Mouse (Mus musculus) gastrocnemius, postnatal 14 days (tissue): Measurements from ENCODE around the gene Mrpl17. TPM values are rescaled to one million over a fixed set of nuclear protein-coding genes. Genes with fewer than 3 reads are reported as not detected.
"Not testable (repeated sequence)": the region's sequence is repeated elsewhere in the genome, so short reads cannot be mapped to it uniquely, and the experiment has no call there.

ENCODE experiments used
- DNase-seq: peaks from one replicate; pipeline ENCODE4 v3.0.0; 2021; ENCODE audit warnings: mixed read lengths
- intact Hi-C: fragments of 180-260 bp; cut with DNase I; formaldehyde crosslinking; loops from one replicate; pipeline ENCODE4 v1.15.1; 2025; ENCODE audit warnings: low total_unique reads
- long read RNA-seq, 2 experiments: library from polyadenylated mRNA; stranded (forward); transcript quantifications; one replicate each; pipeline ENCODE4 v2.0.0; 2021
- total RNA-seq, 2 experiments: library from RNA; stranded (reverse); gene quantifications; 2 replicates each; pipeline ENCODE4 v1.2.3; 2021

Mrpl17 gene
- total RNA-seq = 100 to 1,000 TPM; 136 to 145 TPM
- long read RNA-seq, experiment 1, full-length matches to known transcripts = 70 of 72 reads
- long read RNA-seq, experiment 1, partial matches to known transcripts = 0 of 72 reads
- long read RNA-seq, experiment 1, other reads (novel, unspliced or antisense) = 2 of 72 reads
- long read RNA-seq, experiment 2, full-length matches to known transcripts = 81 of 84 reads
- long read RNA-seq, experiment 2, partial matches to known transcripts = 1 of 84 reads
- long read RNA-seq, experiment 2, other reads (novel, unspliced or antisense) = 2 of 84 reads

DNA sequence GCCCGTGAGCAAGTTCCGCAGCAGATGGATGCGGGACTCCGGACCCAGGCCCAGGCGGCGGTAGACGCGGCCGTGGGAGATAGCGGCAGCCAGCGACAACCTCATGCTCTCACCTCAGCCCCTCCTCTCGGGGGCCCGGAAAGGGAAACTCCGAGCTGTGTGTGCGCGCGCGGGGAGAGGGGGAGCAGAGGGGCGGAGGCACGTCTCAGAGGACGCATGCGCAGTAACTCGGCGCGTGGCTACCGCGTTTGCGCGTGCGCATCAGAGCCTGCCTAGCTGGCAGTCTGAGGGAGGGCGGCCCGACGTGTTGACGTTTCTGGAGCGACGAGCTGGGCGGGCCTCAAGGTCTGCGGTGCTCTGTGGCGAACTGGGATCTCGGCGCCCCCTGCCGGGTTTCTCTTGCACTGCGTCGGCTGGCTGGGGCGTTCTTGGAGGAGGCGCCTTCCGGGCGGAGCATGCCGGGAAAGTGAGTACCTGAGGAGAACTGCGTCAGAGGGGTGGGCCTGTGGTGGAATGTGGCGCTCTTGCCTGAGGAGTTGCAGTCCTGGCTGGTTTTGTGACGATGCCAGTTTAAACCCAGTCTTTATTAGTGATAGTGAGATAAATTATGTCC lies at the start of gene Mrpl17:
Mrpl17 (minus strand) TSS at position 223 of the 613 bp plus-strand sequence.
- DNase-seq = peak; percentile 99
- intact Hi-C loops = loop anchor here (10.0 kb wide), 3 partner anchors 156 to 1756 kb away; partner anchors contain the start of genes Dnhd1 and Olfr642

DNA sequence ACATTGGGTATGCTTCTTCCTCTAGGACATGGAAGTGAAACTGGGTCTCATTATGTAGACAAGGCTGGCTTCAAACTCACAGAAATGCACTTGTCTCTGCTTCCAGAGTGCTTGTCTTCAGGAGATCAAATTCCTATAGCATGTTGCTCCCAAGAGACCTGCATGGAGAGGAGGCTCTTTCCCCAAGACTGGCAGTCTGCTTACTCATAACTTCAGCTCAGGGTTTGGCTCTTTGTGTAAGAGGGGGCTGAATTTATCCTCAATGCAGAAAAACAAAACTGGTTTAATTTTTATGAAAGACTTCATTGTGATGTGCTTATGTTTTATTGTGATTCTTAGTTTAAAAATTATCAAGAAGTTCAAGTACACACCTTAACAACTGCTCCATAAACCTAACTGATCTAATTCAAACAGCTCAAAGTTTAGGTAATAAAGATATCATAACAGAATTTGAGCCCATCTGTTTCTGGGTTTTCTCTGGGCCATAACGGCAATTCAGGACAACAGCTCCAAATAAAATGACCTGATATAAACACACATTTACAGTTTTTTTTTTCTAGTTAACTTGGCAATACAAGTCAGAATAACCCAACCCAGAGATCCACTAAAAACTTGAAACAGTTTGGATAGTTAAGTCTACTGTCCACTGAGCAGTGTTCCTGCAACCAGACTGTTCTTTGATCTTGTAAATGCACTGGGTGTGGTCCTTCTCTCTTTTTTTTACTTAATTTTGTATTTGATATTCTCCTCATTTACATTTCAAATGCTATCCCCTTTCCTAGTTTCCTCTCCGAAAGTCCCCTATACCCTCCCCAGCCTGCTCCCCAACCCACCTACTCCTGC lies 45.0 kb upstream of the Mrpl17 start:
- DNase-seq, intact Hi-C loops: not testable (repeated sequence)

DNA sequence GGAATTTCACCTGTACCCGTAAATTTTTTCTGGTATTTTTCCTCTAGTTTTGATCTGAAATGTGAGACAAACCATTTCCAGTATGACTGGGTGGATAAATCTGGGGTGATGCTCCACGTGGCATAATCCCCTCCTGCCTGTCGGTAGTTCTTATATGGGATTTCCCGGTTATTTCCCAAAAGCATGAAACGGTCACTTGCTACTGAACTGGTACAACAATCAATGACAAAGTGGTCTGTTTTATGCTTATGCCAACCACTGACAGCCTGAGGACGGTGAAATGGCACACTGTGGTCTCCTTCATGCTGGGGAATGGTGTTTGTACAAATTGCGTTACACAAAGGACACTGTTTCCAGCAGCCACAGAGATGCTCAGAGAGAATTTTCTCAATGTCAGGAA lies 13.4 kb upstream of the Mrpl17 start:
- intact Hi-C loops = no loop called here
- DNase-seq = no peak

DNA sequence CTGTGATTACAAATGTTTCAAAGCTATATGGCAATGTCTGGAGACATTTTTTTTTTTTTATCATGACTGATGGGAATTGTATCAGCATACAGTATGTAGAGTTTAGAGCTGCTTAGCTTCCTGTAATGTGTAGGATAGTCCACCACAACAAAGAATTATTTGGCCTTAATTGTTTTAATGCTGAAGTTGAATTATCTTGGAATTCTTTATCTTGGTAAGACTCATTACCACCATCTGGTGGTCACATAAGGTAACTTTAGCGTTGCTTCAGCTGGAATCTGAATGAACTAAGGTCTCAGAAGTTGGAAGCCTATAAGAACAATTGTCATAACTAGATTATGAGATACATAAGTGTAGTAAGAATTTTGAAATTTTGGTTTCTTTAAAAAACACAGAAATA lies 7.6 kb upstream of the Mrpl17 start:
- no peak for DNase-seq
- intact Hi-C loops = loop anchor here (2.0 to 10.0 kb wide), 4 partner anchors 92 to 1764 kb away; partner anchors contain the start of genes Dnhd1 and Olfr642

DNA sequence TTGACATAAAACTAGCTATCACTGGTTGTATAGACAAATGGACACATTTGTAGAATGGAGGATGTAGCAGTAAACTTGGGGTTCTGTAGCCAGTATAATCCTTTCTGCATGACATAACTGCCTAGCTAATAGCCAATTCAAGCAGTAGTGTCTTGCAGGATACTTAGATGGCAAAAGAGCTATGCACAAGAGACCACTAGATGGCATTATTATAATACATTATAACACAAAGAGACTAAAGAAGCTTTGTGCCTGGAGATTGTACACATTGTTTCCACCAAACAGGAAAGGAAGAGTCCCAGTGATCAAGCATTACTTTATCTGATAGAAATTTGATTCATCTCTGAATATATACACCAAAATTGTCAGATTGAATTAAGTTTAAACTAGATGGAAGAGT lies 5.8 kb upstream of the Mrpl17 start:
- DNase-seq = no peak
- intact Hi-C loops = loop anchor here (10.0 kb wide), 3 partner anchors 162 to 1762 kb away; partner anchors contain the start of genes Dnhd1 and Olfr642

DNA sequence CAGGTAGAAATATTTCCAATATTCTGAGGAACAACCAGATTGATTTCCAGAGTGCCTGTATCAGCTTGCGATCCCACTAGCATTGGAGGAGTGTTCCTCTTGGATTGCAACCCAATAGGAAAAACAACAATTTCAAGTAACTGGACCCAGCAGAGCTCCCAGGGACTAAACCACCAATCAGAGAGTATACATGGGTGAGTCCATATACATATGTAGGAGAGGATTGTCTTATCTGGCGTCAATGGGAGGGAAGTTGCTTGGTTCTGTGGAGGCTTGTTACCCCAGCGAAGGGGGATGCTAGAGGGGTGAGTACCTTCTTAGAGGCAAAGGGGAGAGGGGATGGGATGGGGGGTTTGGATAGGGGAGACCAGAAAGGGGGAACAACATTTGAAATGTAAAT lies 2.4 kb upstream of the Mrpl17 start:
- no peak for DNase-seq
- intact Hi-C loops = loop anchor here (10.0 kb wide), 3 partner anchors 159 to 1759 kb away; partner anchors contain the start of genes Dnhd1 and Olfr642

DNA sequence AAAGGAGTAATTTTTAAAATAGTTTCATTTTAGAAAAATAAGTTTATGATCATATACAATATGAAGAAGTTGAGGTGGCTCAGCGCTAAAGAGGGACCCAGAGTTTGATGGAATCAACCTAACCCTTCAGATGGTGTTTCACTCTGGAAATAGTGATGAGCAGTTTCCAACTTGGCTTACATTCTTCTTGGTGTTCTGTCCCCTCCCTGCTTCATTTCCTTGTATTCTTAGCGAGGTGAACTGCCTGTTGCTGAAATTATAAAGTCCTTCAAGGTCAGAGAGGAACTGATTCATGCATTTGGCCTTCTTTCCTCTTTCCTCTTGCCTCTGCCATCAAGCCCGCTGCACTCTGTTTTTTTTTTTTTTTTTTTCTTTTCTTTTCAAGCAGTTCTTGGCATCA lies 1.7 kb upstream of the Mrpl17 start:
- no peak for DNase-seq
- intact Hi-C loops = loop anchor here (10.0 kb wide), 3 partner anchors 158 to 1758 kb away; partner anchors contain the start of genes Dnhd1 and Olfr642

DNA sequence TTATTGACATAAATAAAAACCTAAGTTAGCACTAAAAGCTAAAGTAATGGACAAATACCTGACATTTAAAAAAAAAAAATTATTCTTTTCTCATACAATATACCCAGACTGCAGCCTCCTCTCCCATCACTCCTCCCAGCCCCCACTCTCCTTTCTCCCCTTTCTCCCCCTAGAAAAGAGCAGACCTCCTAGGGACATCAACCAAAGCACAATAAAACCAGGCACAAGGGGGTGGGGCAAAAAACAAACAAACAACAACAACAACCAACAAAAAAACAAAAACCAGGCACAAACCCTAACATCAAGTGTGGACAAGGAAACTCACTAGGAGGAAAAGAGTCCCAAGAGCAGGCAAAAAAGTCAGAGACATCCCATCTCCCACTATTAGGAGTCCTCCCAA lies 617 bp upstream of the Mrpl17 start:
- intact Hi-C loops = loop anchor here (10.0 kb wide), 3 partner anchors 157 to 1757 kb away; partner anchors contain the start of genes Dnhd1 and Olfr642
- DNase-seq = no peak

DNA sequence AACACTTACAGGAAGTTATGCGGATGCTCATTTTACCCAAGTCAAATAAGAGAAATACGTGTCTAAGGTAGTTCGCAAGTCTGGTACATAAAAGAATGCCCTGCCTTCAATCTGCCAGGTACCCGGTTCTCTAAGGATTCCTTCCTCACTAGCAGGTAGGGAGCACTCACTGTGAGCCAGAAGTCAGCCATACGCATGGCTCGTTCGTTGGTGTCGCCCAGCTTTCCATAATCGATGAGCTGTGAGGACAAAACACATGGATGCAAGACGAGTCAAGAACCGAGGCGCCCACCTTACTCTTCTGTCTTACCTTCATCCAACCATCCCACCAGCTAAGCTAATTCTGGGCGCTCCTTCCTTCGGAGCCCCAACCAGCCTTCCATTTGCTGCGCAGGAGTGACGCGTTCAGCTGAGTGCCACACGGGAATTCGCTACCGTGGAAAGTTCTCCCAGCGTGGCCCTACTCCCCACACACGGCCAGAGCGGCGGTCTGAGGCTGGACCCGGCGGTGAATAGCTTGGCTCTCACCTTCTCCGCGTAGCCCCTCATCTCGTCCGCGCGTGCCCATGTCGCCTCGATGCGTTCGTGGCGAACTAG lies 521 bp downstream of the Mrpl17 start:
- DNase-seq = no peak
- intact Hi-C loops = loop anchor here (10.0 kb wide), 3 partner anchors 156 to 1756 kb away; partner anchors contain the start of genes Dnhd1 and Olfr642

DNA sequence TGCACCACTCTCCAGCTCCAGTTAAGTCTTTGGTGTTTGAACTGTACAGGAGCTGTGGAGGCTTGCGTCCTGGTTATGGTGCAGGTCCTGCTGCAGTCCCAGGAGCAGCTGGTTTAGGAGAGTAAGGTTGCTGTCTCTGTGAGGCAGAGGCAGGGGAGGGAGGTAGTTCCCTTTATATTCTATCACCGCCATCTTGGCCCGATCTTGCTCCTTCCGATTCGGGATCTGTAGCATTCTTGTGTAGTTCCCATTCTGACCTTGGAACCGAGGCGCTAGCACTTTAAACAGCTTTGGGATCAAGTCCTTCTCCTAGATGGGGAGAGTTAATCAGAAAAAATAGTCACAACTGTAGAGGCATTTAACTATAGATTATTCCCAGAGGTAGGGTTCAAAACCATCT lies 1.1 kb downstream of the Mrpl17 start:
- intact Hi-C loops = loop anchor here (10.0 kb wide), 4 partner anchors 55 to 1755 kb away; partner anchors contain the start of genes Dnhd1, Olfr642 and Tpp1

DNA sequence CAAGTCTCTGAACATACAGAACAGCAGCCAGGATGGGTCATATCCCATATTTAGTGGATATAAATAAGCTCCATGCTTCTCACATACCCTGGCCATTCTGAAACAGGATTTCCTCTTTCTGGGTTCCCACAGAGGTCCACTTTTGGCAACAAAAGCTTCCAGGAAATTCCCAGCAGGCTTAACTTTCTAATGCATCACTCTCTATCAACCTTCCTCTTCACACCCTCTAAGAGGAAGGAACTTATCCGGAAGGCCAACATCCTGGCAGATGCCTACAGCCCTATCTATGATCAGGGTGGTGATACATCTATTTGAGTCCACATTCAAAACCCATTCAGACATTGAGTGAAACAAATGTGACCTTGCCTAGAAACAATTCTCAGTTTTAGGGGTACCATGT lies 2.5 kb downstream of the Mrpl17 start:
- intact Hi-C loops = loop anchor here (10.0 kb wide), 1 partner anchor 54 kb away; the partner anchor contains the start of gene Tpp1
- DNase-seq = no peak

More for the DNA sequence above, 1.1 kb downstream of the Mrpl17 start:
- DNase-seq = no peak

DNA sequence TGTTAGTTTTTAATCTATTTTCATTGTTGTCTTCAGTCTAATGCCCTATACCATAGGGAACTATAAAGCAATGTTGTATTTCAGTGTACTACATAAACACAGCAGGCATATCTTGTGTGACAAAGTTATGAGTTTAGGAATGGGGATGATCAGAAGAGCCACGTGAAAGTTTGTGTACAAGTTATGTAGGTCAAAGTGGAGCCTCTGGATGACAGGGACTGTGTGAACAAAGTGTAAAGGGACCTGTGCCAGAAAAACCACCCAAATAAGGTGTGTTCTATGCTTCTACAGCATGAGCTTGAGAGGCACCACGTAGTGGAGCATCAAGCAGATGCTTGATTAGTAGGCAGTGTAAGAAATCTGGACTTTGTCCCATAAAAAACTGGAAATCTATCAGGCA lies 4.2 kb downstream of the Mrpl17 start:
- DNase-seq = no peak
- intact Hi-C loops = loop anchor here (10.0 kb wide), 1 partner anchor 52 kb away; the partner anchor contains the start of gene Tpp1

DNA sequence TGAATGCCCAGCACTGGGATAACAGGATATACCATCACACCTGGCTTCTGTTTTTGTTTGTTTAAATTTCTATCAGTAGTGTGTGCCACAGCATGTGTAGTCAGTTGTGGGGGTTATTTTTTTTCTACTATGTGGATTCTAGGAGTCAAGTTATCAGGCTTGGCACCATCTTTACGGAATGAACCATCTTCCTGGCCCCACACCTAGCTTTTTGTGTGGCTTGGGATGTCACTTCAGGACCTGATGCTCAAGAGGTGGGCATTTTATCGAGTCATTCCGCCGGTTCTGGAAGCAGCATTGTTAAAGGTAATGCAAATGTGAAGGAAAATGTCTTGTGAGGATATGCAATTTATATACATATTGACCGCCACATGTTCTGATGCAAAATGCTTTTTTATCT lies 4.8 kb downstream of the Mrpl17 start:
- DNase-seq = no peak
- intact Hi-C loops = loop anchor here (10.0 kb wide), 1 partner anchor 51 kb away; the partner anchor contains the start of gene Tpp1

DNA sequence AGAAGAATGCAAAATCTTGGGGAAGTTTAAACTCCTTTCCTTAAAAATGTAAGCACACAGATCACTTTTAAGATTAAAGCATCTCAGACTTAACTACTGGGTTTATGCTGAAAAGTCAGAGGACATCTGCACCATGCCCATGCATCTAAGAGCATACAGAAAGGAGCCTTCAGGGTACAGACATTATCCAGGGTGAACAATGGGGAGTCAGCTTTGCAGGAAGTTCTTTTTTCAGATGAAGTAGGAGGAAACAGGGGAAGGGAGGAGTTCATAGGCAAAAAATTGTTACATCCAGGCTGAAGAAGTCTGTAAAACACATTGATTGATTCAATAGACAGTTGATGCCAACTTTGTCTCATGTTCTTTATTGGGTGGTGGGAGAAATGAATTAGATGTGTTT lies 7.5 kb downstream of the Mrpl17 start:
- intact Hi-C loops = loop anchor here (10.0 kb wide), 1 partner anchor 49 kb away; the partner anchor contains the start of gene Tpp1

DNA sequence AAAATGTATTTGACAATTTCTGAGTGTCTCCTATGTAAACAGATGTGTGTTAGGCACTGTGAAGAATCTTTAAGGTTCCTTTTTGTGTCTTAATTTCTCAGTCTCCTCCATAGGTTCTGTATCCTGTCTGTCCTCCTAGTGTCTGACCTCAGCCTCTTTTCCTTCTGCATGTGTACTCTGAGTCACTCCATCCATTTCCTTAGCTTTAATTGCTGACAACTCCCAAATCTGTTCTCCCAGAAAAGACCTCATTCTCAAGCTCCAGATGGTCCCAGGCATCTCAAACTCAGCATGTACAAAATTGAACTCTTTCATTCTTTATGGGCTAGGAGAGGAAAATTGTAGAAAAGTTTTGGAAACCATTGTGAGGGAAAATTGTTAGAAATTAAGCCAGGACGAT lies 8.1 kb downstream of the Mrpl17 start:
- intact Hi-C loops = loop anchor here (10.0 kb wide), 1 partner anchor 48 kb away; the partner anchor contains the start of gene Tpp1
- no peak for DNase-seq

More for the DNA sequence above, 7.5 kb downstream of the Mrpl17 start:
- no peak for DNase-seq

DNA sequence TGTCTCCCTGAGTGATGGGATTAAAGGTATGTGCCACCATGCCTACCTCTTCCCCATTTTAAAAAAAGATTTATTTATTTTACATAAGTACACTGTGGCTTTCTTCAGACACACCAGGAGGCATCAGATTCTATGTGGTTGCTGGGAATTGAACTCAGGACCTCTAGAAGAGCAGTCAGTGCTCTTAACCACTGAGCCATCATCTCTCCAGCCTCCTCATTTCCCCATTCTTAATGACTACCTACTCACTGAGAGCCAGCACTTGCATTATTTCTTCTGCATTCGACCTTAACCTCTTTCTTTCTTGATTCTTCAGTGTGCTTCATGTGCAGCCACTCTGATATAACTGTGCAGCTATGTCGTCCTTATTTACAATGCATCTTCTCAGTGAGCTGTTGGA lies 8.6 kb downstream of the Mrpl17 start:
- no peak for DNase-seq
- intact Hi-C loops = loop anchor here (10.0 kb wide), 1 partner anchor 48 kb away; the partner anchor contains the start of gene Tpp1

DNA sequence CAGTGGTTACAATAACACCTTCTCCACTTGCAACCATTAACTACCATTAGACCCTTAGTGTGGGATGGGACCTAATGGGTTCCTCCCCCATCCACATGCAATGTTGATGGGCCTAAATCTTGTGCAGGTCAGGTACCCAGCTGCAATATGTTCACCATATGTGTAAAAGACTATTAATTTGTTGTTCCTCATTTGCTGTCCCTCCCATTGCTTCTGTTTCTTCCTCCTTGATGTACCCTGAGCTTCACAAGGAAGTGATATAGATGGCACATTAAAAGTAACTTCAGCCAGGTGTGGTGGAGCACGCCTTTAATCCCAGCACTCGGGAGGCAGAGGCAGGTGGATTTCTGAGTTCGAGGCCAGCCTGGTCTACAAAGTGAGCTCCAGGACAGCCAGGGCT lies 13.9 kb downstream of the Mrpl17 start:
- intact Hi-C loops = no loop called here
- DNase-seq = no peak

DNA sequence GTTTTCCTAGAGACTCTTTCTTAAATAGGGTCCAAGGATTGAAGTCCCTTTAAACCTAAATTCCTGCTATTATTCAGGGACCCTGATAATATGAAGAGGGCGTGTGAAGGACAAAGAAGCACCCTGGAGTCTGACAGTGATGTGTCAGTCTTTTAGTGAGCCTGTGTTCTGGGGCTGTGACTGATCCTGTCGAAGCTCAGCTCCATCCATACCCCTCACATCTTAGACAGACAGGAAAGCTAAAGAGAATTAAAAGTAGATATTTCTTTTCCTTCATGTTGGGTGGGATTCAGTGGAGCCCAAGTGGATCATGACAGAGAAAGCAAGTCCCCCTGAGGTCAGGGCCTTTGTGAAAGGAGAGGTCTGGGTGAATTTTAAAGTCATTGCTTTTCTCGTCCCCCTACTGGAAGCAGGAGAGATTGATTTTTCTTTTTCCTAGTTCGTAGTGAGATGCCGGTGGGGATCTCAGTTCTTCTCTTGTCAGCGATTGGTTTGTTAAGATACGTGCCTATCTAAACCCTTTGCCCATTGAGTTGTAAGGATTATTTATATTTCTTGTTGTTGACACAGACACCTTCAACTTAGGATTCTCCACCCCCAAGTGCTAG lies 15.0 kb downstream of the Mrpl17 start:
- intact Hi-C loops = no loop called here
- DNase-seq = no peak
